Mouse (Mus musculus) hindbrain, embryonic 12.5 days (tissue): ENCODE results near the gene Zc3hc1. TPM values are rescaled to one million over a fixed set of nuclear protein-coding genes. Genes with fewer than 3 reads are reported as not detected.
"Not testable (repeated sequence)": the region's sequence is repeated elsewhere in the genome, so short reads cannot be mapped to it uniquely, and the experiment has no call there.

Source experiments
- ATAC-seq: fragments of 200-750 bp; cut with Nextera tagmentation; 2 replicates; pipeline ENCODE4 v1.8.0; 2017; ENCODE audit warnings: moderate TSS enrichment; ENCODE audit not compliant: low FRiP score
- H3K27ac ChIP-seq: fragments of 300-500 bp; sonication (generic); 2 replicates; pipeline ENCODE4 v1.5.1; 2016; ENCODE audit warnings: mild to moderate bottlenecking
- H3K27me3 ChIP-seq: fragments of 300-500 bp; sonication (generic); 2 replicates; pipeline ENCODE4 v1.6.1; 2016; ENCODE audit warnings: mild to moderate bottlenecking
- H3K36me3 ChIP-seq: fragments of 300-500 bp; sonication (generic); 2 replicates; pipeline ENCODE4 v1.6.1; 2016; ENCODE audit warnings: mild to moderate bottlenecking
- H3K4me1 ChIP-seq: fragments of 300-500 bp; sonication (generic); 2 replicates; pipeline ENCODE4 v1.6.1; 2016
- H3K4me2 ChIP-seq: fragments of 300-500 bp; sonication (generic); replicated peaks from 2 replicates; pipeline ENCODE4 v1.6.1; 2016; ENCODE audit warnings: mild to moderate bottlenecking
- H3K4me3 ChIP-seq: fragments of 300-500 bp; sonication (generic); 2 replicates; pipeline ENCODE4 v1.5.1; 2016; ENCODE audit warnings: mild to moderate bottlenecking
- H3K9ac ChIP-seq: fragments of 300-500 bp; sonication (generic); 2 replicates; pipeline ENCODE4 v1.6.1; 2016; ENCODE audit warnings: mild to moderate bottlenecking, moderate library complexity
- H3K9me3 ChIP-seq: fragments of 300-500 bp; sonication (generic); replicated peaks from 2 replicates; pipeline ENCODE4 v1.6.1; 2016; ENCODE audit warnings: mild to moderate bottlenecking
- WGBS: fragments of 180-500 bp; shearing (Covaris S2); methylation state at CpG from one replicate; pipeline ENCODE4 v1.1.7; 2016; 5-methylcytosine and 5-hydroxymethylcytosine counted together
- polyA plus RNA-seq: library from polyadenylated mRNA; unstranded; fragments of >200 nt; fragmentation: Nextera tagmentation; extraction: Ambion mirVana; gene quantifications from 2 replicates; pipeline ENCODE4 v1.2.1, GENCODE M21; 2016

Gene Zc3hc1
- polyA plus RNA-seq, 1 experiment from 2014 or later = 67.6 TPM

GRCm38 (mm10) chr6:30403465-30403864 lies 12.6 kb upstream of the Zc3hc1 start:
- Histone ChIP-seq H3K9me3 (no peaks in the 10 kb centered on the region), H3K4me3 (peak overlapping the region; percentile 18; the same call in 1 of the 2 replicates), H3K4me1 (peaks cover 5% of the 10 kb centered on the region; the same call in 1 of the 2 replicates), H3K36me3 (no peaks in the 10 kb centered on the region), H3K27me3 (no peaks in the 10 kb centered on the region), H3K9ac (peak overlapping the region; percentile 43; the same call in 1 of the 2 replicates), H3K4me2 (peak overlapping the region; percentile 48), H3K27ac (0 out of 2 replicates have a peak overlapping the region, but pooled peaks have one; percentile 40)
- no peak for ATAC-seq
- WGBS = 22% methylated on average over 4 of the region's 4 CpGs

DNA sequence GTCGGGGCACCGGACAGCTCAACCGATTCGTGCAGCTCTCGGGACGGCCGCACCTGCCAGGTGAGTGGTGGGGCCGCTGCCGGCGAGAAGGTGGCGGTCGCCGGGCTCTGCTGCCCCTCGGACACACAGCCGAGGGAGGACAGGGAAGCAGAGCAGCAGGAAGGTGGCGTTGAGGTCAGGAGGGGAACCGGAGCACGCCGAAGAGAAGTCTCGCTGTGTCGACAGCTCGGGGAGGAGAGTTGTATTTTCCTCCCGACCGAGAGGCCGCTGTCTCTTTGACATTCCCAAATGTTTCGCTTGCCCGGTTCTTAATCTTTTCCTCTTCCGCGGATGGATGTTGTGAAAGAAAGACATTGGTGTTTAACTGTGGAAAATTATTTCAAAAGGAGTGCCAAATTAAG lies 11.3 kb upstream of the Zc3hc1 start:
- Histone ChIP-seq H3K4me2 (peak overlapping the region; percentile 64), H3K9me3 (no peaks in the 10 kb centered on the region), H3K4me1 (peaks cover 5% of the 10 kb centered on the region; the same call in 1 of the 2 replicates), H3K4me3 (peak overlapping the region; percentile 98), H3K27me3 (no peaks in the 10 kb centered on the region), H3K9ac (peak overlapping the region; percentile 98), H3K27ac (peak overlapping the region; percentile 97), H3K36me3 (no peaks in the 10 kb centered on the region)
- peak; percentile 11 for ATAC-seq
- WGBS = under 1% methylated on average over 21 of the region's 29 CpGs

DNA sequence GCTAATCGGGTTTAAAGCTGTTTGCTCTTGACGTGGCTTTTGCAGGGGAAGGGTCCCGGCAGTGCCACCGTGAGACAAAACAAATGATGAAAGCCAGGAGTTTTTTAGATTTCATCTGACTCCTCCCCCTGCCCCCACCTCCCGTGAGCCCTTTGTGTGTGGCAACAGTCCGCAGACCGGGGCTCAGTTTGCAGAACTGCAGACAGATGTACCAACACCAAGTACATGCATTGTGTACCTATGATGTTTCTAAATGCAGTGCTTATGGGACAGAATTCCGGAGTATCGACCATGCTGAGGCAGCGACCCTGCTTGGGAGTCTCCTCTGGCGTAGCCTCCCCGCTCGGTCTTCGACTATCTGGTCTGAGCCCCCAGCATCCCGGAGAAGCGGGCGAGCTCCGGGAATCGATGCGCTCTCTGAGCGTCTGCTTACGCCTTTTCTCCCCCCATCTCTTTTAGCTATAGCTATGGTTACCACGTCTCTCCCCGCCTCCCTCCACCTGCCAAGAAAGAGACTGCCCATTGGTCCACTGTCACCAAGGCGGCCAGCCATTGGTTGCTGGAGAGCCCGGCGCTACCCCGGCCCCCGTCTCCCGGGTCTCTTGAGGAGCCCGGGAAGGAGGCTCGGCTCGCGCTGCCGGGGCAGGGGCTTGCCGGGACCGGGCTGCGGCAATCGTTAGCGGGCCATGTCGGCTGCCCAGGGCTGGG lies 10.6 kb upstream of the Zc3hc1 start, which contains the start of gene Klhdc10:
Gene Klhdc10, plus strand, starts transcription at position 561 of the 708 bp plus-strand sequence.
- H3K4me2 ChIP-seq = peak within 1 kb of the TSS; percentile 64
- ATAC-seq = peak; percentile 99
- H3K27me3 ChIP-seq = no peaks in the 10 kb centered on the region
- H3K4me3 ChIP-seq = peak within 1 kb of the TSS; percentile 98
- peak within 1 kb of the TSS; percentile 98 for H3K9ac ChIP-seq
- H3K27ac ChIP-seq = peak within 1 kb of the TSS; percentile 97
- 0% methylated on average over 38 of the region's 41 CpGs for WGBS
- no peaks in the 10 kb centered on the region for H3K36me3 ChIP-seq
- H3K4me1 ChIP-seq = peaks cover 5% of the 10 kb centered on the region; the same call in 1 of the 2 replicates
- H3K9me3 ChIP-seq = no peaks in the 10 kb centered on the region

- Histone ChIP-seq H3K27ac (peak overlapping the region; percentile 97), H3K4me2 (peak overlapping the region; percentile 55), H3K27me3 (no peaks in the 10 kb centered on the region), H3K36me3 (no peaks in the 10 kb centered on the region), H3K4me1 (peaks cover 5% of the 10 kb centered on the region; the same call in 1 of the 2 replicates), H3K9ac (peak overlapping the region; percentile 74), H3K4me3 (peak overlapping the region; percentile 98), H3K9me3 (no peaks in the 10 kb centered on the region)
- no peak for ATAC-seq
- WGBS = 12% methylated on average over 7 of the region's 7 CpGs
These were observed 9.9 kb upstream of the Zc3hc1 start for GRCm38 (mm10) chr6:30400716-30401115.

DNA sequence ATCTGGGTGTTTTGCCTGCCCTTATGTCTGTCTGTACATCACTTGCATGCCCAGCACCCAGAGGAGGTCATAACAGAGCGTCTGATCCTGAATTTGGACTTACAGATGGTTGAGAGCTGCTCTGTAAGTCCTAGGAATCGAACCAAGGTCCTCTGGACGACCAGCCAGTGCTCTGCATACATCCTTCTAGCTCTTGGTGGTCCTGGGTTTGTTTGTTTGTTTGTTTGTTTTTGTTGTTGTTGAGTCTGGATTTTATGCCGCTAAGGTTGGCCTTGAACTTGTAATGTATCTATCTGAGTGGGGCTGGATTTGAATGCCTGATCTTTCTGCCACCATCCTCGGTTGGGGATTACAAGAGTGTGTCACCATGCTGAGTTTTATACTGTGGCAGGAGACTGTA lies 9.3 kb upstream of the Zc3hc1 start:
- no peak for ATAC-seq
- Histone ChIP-seq H3K27ac (peak overlapping the region; percentile 97), H3K4me1 (peaks cover 5% of the 10 kb centered on the region; the same call in 1 of the 2 replicates), H3K4me2 (no peak overlapping the region), H3K4me3 (no peak overlapping the region), H3K9ac (no peak overlapping the region), H3K27me3 (no peaks in the 10 kb centered on the region), H3K9me3 (no peaks in the 10 kb centered on the region), H3K36me3 (no peaks in the 10 kb centered on the region)
- WGBS = 80% methylated on average over 5 of the region's 5 CpGs

GRCm38 (mm10) chr6:30391996-30392395 lies 1.2 kb upstream of the Zc3hc1 start:
- peaks cover 3% of the 10 kb centered on the region for H3K4me1 ChIP-seq
- ATAC-seq = no peak
- H3K9ac ChIP-seq = no peak overlapping the region
- H3K27ac ChIP-seq = no peak overlapping the region
- 89% methylated on average over 7 of the region's 7 CpGs for WGBS
- H3K27me3 ChIP-seq = no peaks in the 10 kb centered on the region
- H3K4me2 ChIP-seq = no peak overlapping the region
- H3K9me3 ChIP-seq = no peaks in the 10 kb centered on the region
- H3K4me3 ChIP-seq = no peak overlapping the region
- H3K36me3 ChIP-seq = no peaks in the 10 kb centered on the region

- H3K36me3 ChIP-seq = peaks cover 13% of the 10 kb centered on the region
- not testable (repeated sequence) for H3K4me1 ChIP-seq, H3K27me3 ChIP-seq, H3K9me3 ChIP-seq
- 23% methylated on average over 4 of the region's 4 CpGs for WGBS
- peak overlapping the region; percentile 50 for H3K4me2 ChIP-seq
- 0 out of 2 replicates have a peak, but pooled peaks have one; percentile 29 for ATAC-seq
- peak overlapping the region; percentile 78 for H3K9ac ChIP-seq
- peak overlapping the region; percentile 74; the same call in 1 of the 2 replicates for H3K27ac ChIP-seq
- H3K4me3 ChIP-seq = peak overlapping the region; percentile 79
These were observed 557 bp downstream of the Zc3hc1 start for GRCm38 (mm10) chr6:30390271-30390670.

GRCm38 (mm10) chr6:30381116-30381515 lies 9.7 kb downstream of the Zc3hc1 start:
- H3K36me3 ChIP-seq = peaks cover 79% of the 10 kb centered on the region

GRCm38 (mm10) chr6:30375791-30376190 lies 15.0 kb downstream of the Zc3hc1 start:
- Histone ChIP-seq H3K4me3 (no peak overlapping the region), H3K27ac (no peak overlapping the region), H3K36me3 (peaks cover 87% of the 10 kb centered on the region), H3K4me1 (peaks cover 5% of the 10 kb centered on the region; the same call in 1 of the 2 replicates), H3K27me3 (no peaks in the 10 kb centered on the region), H3K4me2 (no peak overlapping the region), H3K9me3 (no peaks in the 10 kb centered on the region), H3K9ac (no peak overlapping the region)
- no peak for ATAC-seq
- WGBS = 93% methylated on average over 1 of the region's 1 CpGs

More at GRCm38 (mm10) chr6:30381116-30381515, 9.7 kb downstream of the Zc3hc1 start:
- ATAC-seq = no peak
- no peaks in the 10 kb centered on the region for H3K27me3 ChIP-seq
- no peak overlapping the region for H3K4me3 ChIP-seq
- H3K27ac ChIP-seq = no peak overlapping the region
- H3K9me3 ChIP-seq = no peaks in the 10 kb centered on the region
- no peak overlapping the region for H3K9ac ChIP-seq
- H3K4me2 ChIP-seq = no peak overlapping the region
- 87% methylated on average over 3 of the region's 3 CpGs for WGBS
- no peaks in the 10 kb centered on the region for H3K4me1 ChIP-seq

DNA sequence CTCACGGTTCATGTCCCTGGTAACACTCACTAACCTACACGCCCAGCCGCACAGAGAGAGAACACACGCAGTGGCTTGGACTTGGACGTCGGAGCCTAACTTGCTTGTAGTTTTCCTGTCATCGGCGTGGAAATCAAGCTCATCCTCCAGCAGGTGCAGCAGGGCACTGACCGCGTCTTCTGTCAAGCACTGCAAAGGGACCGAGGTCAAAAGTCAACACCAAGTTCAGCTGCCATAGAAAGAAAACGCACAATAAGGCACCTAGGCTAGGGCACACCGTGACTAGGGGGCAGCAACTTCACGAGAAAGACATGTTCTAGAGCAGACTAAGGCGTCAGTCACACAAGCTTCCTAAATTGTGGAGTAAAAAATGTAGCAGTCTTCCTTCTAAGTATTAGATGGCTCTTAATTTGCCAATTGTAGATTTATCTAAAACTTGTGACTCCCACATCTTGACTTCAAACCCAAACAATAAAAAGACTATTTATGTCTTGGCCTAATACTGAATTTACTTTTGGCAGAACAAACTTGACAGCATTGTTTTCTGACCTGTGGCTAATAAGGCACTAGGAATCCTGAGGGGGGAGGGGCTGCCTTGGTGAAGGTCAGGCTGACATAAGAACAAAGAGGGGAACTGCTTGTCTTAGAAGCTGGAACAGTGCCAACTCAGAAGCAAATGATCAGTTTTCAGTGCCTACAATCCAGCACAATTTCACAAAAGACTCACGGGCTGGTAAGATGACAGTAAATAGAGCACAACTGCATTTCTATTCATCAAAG lies 15.9 kb downstream of the Zc3hc1 start:
- no peak for ATAC-seq
- H3K27me3 ChIP-seq = no peaks in the 10 kb centered on the region
- H3K9me3 ChIP-seq = no peaks in the 10 kb centered on the region
- H3K9ac ChIP-seq = no peak overlapping the region
- no peak overlapping the region for H3K4me3 ChIP-seq
- H3K4me1 ChIP-seq = peaks cover 5% of the 10 kb centered on the region; the same call in 1 of the 2 replicates
- peaks cover 87% of the 10 kb centered on the region for H3K36me3 ChIP-seq
- WGBS = 80% methylated on average over 16 of the region's 16 CpGs
- no peak overlapping the region for H3K27ac ChIP-seq
- H3K4me2 ChIP-seq = no peak overlapping the region

GRCm38 (mm10) chr6:30372627-30373369 lies 18.0 kb downstream of the Zc3hc1 start:
- Histone ChIP-seq H3K27ac (no peak overlapping the region), H3K4me1 (peaks cover 5% of the 10 kb centered on the region; the same call in 1 of the 2 replicates), H3K4me2 (no peak overlapping the region), H3K27me3 (no peaks in the 10 kb centered on the region), H3K36me3 (peaks cover 91% of the 10 kb centered on the region), H3K4me3 (no peak overlapping the region), H3K9ac (no peak overlapping the region), H3K9me3 (no peaks in the 10 kb centered on the region)
- WGBS = 94% methylated on average over 17 of the region's 17 CpGs
- ATAC-seq = no peak

DNA sequence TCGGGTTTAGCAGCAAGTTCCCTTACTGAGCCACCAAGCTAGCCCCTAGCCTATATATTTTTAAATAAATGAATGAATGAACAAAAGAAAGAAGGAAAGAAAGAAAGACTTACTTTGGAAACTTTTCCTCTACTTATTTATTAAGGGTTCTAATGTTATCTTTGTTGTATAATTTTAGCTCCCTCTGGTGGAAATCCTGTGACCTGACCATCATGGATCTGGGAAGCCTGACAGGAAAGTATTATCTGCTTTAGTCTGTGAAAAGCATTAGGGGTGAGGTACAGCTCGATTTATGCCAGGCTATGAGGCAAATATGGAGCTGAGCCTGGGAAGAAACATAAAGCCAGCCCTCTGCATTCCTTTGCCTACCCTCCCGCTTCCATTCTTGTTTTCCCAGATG lies 21.5 kb downstream of the Zc3hc1 start:
- no peak overlapping the region for H3K9ac ChIP-seq
- peaks cover 87% of the 10 kb centered on the region for H3K36me3 ChIP-seq
- no peak overlapping the region for H3K4me3 ChIP-seq
- ATAC-seq = no peak
- H3K9me3 ChIP-seq = no peaks in the 10 kb centered on the region
- no peaks in the 10 kb centered on the region for H3K27me3 ChIP-seq
- no peak overlapping the region for H3K27ac ChIP-seq
- 89% methylated on average over 3 of the region's 3 CpGs for WGBS
- H3K4me1 ChIP-seq = no peaks in the 10 kb centered on the region
- no peak overlapping the region for H3K4me2 ChIP-seq
